Mouse (Mus musculus) embryonic facial prominence, embryonic 12.5 days (tissue): ENCODE measurements around the gene Ppp2r2d. TPM values are rescaled to one million over a fixed set of nuclear protein-coding genes. Genes with fewer than 3 reads are reported as not detected.

Experiments used
- ATAC-seq: fragments of 200-750 bp; cut with Nextera tagmentation; 2 replicates; pipeline ENCODE4 v1.8.0; 2017; ENCODE audit not compliant: insufficient number of reproducible peaks, insufficient read depth, low FRiP score, low TSS enrichment
- H3K27ac ChIP-seq: fragments of 300-500 bp; sonication (generic); 2 replicates; pipeline ENCODE4 v1.5.1; 2016; ENCODE audit warnings: mild to moderate bottlenecking
- H3K27me3 ChIP-seq: fragments of 300-500 bp; sonication (generic); 2 replicates; pipeline ENCODE4 v1.6.1; 2016; ENCODE audit warnings: mild to moderate bottlenecking, moderate library complexity
- H3K36me3 ChIP-seq: fragments of 300-500 bp; sonication (generic); 2 replicates; pipeline ENCODE4 v1.6.1; 2016; ENCODE audit warnings: mild to moderate bottlenecking
- H3K4me1 ChIP-seq: fragments of 300-500 bp; sonication (generic); 2 replicates; pipeline ENCODE4 v1.6.1; 2016
- H3K4me2 ChIP-seq: fragments of 300-500 bp; sonication (generic); replicated peaks from 2 replicates; pipeline ENCODE4 v1.6.1; 2016; ENCODE audit warnings: mild to moderate bottlenecking, moderate library complexity
- H3K4me3 ChIP-seq: fragments of 300-500 bp; sonication (generic); 2 replicates; pipeline ENCODE4 v1.5.1; 2016; ENCODE audit warnings: mild to moderate bottlenecking
- H3K9ac ChIP-seq: fragments of 300-500 bp; sonication (generic); 2 replicates; pipeline ENCODE4 v1.6.1; 2016; ENCODE audit warnings: mild to moderate bottlenecking, moderate library complexity
- H3K9me3 ChIP-seq: fragments of 300-500 bp; sonication (generic); 2 replicates; pipeline ENCODE4 v1.6.1; 2016; ENCODE audit warnings: mild to moderate bottlenecking, moderate library complexity
- WGBS: fragments of 180-500 bp; shearing (Covaris S2); methylation state at CpG from one replicate; pipeline ENCODE4 v1.1.7; 2016; 5-methylcytosine and 5-hydroxymethylcytosine counted together
- polyA plus RNA-seq: library from polyadenylated mRNA; unstranded; fragments of >200 nt; fragmentation: Nextera tagmentation; extraction: Ambion mirVana; gene quantifications from 2 replicates; pipeline ENCODE4 v1.2.1, GENCODE M21; 2016

The Ppp2r2d gene
- polyA plus RNA-seq, 1 experiment from 2014 or later = 51.7 TPM

DNA sequence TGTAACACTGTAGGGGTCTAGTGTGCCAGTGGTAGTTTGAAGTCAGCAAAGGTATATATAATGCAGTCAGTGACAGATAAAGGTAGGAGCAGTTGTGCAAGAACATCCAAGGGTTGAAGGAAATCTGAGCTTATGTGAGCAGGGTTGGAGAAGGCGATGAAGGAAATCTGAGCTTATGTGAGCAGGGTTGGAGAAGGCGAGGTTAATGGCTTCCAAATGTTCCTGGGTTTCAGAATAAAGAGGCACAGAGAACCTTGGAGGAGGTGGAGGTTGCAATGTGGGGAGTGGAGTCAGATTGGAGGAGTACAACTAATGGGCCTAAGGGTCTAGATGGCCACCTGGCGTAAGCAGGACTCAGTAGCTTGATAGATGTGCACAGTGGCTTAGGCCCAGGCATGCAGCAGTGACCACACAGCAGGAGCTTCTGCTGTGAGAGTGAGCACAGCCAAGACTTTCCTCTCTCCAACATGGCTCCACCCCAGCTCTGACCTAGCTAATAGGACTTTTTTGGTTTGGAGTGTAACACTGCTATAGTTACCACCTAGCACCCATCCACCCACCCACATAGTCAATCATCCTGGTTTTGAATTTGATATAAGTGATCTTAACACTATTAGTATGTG lies 18.2 kb downstream of the Ppp2r2d start:
- Histone ChIP-seq H3K9me3 (no peaks in the 10 kb centered on the region), H3K4me3 (no peak overlapping the region), H3K27ac (peak overlapping the region; percentile 57), H3K36me3 (peaks cover 13% of the 10 kb centered on the region), H3K27me3 (no peaks in the 10 kb centered on the region), H3K4me1 (peaks cover 23% of the 10 kb centered on the region), H3K9ac (no peak overlapping the region), H3K4me2 (no peak overlapping the region)
- 35% methylated on average over 3 of the region's 3 CpGs for WGBS
- ATAC-seq = 0 out of 2 replicates have a peak, but pooled peaks have one; percentile 35

DNA sequence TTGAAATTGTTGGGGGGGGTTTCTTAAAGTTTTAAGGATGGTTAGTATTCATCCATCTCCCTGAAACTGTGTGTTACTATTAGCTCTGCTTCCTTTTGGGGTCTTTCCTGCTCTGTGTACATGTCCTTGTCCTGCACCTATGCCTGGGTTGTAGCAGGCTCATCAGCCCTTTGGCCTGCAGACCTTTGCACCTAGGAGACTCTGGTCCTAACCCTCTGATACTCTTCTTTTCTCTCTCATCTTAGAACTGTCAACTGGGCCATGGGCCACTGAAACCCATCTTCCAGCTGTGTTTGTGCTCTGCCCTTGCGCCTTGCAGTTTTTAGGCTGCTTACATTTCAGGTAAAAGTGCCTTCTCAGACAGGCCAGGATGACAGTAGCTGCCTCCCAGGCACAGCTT lies 18.9 kb downstream of the Ppp2r2d start:
- no peak for ATAC-seq
- no peak overlapping the region for H3K4me3 ChIP-seq

DNA sequence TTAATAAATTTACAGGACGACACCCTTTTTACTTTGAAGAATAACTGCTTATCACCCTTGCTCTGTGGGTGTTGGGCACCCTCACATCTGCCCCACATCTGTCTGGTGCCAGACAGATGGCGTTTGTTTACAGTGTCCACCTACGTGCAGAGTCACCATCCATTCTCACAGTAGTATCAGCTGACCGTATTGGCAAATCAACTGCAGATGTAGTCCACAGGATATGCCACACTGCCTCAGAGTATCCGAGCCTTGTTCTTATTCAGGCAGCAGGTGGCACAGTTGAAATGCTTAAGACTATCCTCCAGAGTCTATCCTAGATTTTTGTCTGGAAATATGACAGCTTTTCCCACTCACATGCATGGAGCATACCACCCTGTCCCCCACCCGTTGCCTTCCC lies 21.4 kb downstream of the Ppp2r2d start:
- ATAC-seq = no peak
- Histone ChIP-seq H3K9me3 (no peaks in the 10 kb centered on the region), H3K36me3 (peaks cover 31% of the 10 kb centered on the region), H3K27me3 (no peaks in the 10 kb centered on the region), H3K4me3 (no peak overlapping the region), H3K27ac (no peak overlapping the region), H3K4me1 (peaks cover 23% of the 10 kb centered on the region), H3K9ac (no peak overlapping the region), H3K4me2 (no peak overlapping the region)
- 45% methylated on average over 6 of the region's 6 CpGs for WGBS

More for the DNA sequence above, 18.9 kb downstream of the Ppp2r2d start:
- Histone ChIP-seq H3K27ac (no peak overlapping the region), H3K4me1 (peaks cover 23% of the 10 kb centered on the region), H3K27me3 (no peaks in the 10 kb centered on the region), H3K36me3 (peaks cover 18% of the 10 kb centered on the region), H3K9me3 (no peaks in the 10 kb centered on the region), H3K4me2 (no peak overlapping the region), H3K9ac (no peak overlapping the region)
- WGBS = 100% methylated on average over 1 of the region's 1 CpGs

DNA sequence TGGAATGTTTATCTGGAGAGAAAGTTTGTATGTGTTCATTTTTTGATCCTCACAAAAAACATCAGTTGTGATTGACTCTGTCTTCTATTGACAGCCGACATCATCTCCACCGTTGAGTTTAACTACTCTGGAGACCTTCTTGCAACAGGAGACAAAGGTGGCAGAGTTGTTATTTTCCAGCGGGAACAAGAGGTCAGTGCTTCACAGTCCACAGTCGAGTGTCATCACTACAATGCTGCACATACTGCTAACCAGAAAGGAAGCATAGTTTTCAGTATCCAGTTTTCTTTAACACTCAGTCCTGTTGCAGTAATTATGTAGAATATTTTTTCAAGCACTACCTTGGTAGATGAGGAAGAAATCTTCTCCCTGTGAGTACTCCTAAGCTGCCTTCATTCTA lies 22.4 kb downstream of the Ppp2r2d start:
- WGBS = 92% methylated on average over 4 of the region's 4 CpGs
- no peak for ATAC-seq
- Histone ChIP-seq H3K4me1 (peaks cover 18% of the 10 kb centered on the region), H3K4me3 (no peak overlapping the region), H3K27me3 (no peaks in the 10 kb centered on the region), H3K9me3 (no peaks in the 10 kb centered on the region), H3K27ac (no peak overlapping the region), H3K4me2 (no peak overlapping the region), H3K9ac (no peak overlapping the region), H3K36me3 (peaks cover 40% of the 10 kb centered on the region)

DNA sequence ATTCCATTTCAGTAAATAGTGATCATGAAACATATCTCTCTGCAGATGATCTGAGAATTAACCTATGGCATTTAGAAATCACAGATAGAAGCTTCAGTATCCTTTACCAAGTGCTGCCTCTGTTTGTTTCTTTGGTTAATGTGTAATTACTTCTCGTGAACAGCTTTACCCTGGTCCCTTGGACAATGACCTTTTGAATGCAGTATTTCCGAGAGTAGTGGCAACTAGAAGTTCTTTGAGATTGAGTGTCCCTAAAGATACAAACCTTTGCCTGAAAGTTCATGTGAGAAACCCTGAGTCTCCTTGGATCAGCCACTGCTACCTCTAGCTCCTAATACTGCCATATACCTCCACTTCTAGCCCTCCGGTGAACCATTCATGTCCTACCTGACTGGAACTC lies 27.1 kb downstream of the Ppp2r2d start:
- H3K4me3 ChIP-seq = no peak overlapping the region
- ATAC-seq = no peak
- H3K4me1 ChIP-seq = no peaks in the 10 kb centered on the region
- H3K27me3 ChIP-seq = no peaks in the 10 kb centered on the region
- no peak overlapping the region for H3K9ac ChIP-seq
- no peak overlapping the region for H3K27ac ChIP-seq
- H3K4me2 ChIP-seq = no peak overlapping the region
- H3K36me3 ChIP-seq = peaks cover 84% of the 10 kb centered on the region
- WGBS = 89% methylated on average over 3 of the region's 3 CpGs
- H3K9me3 ChIP-seq = no peaks in the 10 kb centered on the region

DNA sequence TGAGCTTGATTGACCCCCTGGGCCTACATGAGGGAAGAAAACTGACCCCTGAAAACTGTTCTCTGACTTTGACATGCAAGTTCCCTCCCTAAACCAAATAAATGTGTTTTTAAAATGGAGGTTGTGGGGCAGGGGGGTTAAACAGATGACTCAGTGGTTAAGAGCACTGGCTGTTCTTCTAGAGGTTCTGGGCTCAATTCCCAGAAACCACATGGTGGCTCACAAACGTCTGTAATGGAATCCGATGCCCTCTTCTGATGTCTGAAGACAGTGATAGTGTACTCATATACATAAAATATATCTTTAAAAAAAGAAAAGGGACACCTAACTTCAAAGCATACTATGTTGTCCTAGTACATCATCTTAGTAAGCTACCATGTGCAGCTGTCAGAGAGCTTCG lies 29.2 kb downstream of the Ppp2r2d start:
- H3K4me2 ChIP-seq = no peak overlapping the region
- H3K4me3 ChIP-seq = no peak overlapping the region
- H3K9ac ChIP-seq = no peak overlapping the region
- H3K27me3 ChIP-seq = no peaks in the 10 kb centered on the region
- H3K27ac ChIP-seq = no peak overlapping the region
- ATAC-seq = no peak
- H3K4me1 ChIP-seq = no peaks in the 10 kb centered on the region
- H3K36me3 ChIP-seq = peaks cover 93% of the 10 kb centered on the region
- no peaks in the 10 kb centered on the region for H3K9me3 ChIP-seq
- 75% methylated on average over 3 of the region's 3 CpGs for WGBS

DNA sequence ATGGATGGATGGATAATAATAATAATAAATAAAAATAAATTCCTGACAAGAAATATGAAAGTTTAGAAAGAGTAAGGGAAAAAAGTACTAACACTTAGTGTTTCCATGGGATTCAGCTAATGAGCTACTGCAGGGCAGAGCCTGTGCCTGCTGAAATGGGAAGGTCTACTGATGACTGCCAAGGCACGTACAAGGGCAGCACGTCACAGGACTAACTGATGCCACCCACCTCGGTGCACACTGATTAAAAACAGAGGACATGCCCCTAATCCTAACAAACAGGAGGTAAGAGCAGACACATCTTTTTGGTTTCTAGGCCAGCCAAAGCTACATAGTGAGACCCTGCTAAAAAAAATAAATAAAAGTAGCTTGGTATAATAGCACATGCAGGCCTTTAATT lies 37.8 kb downstream of the Ppp2r2d start:
- no peak for ATAC-seq
- Histone ChIP-seq H3K4me2 (no peak overlapping the region), H3K27ac (no peak overlapping the region), H3K9ac (no peak overlapping the region), H3K27me3 (no peaks in the 10 kb centered on the region), H3K9me3 (no peaks in the 10 kb centered on the region), H3K4me1 (no peaks in the 10 kb centered on the region), H3K36me3 (peaks cover 58% of the 10 kb centered on the region), H3K4me3 (no peak overlapping the region)
- WGBS = 86% methylated on average over 3 of the region's 3 CpGs

DNA sequence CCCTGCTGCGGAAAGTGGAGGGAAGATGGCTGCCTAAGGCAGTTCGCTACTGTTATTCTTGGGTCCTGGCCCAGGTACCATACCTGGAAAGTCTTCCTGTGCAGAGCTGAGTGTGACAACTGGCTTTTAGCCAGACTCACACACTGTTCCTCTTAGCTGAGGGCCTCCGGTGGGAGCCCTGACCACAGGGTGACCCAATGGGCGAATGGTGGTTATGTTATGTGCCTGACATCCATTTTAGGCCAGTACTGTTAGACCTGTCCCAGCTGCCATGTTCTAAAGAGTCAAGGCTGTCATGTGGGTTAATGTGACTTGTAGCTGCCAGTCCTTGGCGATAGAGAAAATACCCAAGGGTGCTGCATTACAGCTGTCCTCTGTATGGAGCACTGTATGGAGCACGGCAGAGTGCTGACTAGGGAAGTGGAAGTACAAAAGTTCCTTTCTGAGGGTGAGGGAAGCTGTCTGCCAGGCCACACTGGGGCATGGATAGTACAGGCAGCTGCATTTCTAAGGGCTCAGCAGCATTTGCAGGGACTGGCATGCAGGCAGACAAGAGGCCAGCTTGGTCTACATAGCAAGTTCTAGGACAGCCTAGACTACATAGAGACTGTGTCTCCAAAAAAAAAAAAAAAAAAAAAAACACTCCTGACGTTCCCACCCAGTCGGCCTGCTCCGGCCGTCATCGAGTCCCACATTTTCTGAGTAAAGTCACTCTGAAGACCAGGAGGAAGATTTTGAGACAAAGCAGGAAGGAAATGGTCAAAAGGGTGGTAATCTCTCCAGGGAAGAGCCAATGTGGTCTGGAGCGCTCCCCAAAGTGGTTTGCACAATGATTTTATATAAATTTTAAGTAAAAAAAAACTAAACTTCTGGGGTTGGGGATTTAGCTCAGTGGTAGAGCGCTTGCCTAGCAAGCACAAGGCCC lies 39.7 kb downstream of the Ppp2r2d start:
- Histone ChIP-seq H3K9me3 (no peaks in the 10 kb centered on the region), H3K36me3 (peaks cover 40% of the 10 kb centered on the region), H3K4me2 (no peak overlapping the region), H3K4me1 (no peaks in the 10 kb centered on the region), H3K27ac (no peak overlapping the region), H3K4me3 (no peak overlapping the region), H3K9ac (no peak overlapping the region), H3K27me3 (no peaks in the 10 kb centered on the region)
- ATAC-seq = no peak
- 88% methylated on average over 12 of the region's 13 CpGs for WGBS

DNA sequence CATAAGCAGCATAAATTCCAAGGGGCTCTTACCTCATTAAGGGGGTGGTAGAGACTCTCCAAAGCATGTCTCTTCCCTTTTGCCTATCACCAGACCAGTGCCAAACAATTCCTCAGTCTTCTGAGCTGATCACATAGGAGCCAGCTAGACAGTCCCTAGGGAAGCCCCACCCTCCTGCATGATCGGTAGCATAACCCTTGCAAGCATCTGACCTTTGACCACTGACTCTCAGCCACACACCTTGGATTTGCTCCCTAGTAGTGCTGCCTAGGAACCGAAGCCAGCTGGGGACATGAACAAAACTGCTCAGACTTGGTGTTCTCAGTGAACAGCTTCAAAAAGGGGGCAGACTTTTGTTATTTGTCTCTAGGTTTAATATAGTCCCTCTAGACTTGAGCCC lies 52.2 kb downstream of the Ppp2r2d start:
- Histone ChIP-seq H3K4me2 (no peak overlapping the region), H3K36me3 (peaks cover 31% of the 10 kb centered on the region), H3K27ac (no peak overlapping the region), H3K4me3 (no peak overlapping the region), H3K4me1 (no peaks in the 10 kb centered on the region), H3K9ac (no peak overlapping the region), H3K27me3 (no peaks in the 10 kb centered on the region), H3K9me3 (no peaks in the 10 kb centered on the region)
- no peak for ATAC-seq
- 57% methylated on average over 2 of the region's 2 CpGs for WGBS

DNA sequence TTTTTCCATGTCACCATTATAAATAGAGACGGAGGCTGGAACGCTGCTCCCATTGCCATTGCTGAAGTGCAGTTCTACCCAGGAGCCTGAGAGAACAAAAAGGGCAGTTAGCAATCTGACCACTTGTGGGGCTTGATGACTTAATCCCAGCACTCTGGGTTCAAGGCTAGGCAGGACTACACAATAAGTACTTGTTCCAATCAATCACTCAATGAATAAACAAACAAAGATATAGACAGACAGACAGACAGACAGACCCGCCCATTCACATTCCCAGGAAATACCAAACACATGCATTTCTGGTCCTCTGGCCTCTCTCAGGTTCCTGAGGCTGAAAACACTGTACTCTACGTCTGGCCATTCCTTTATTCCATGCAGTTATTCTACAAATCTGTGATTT lies 52.9 kb downstream of the Ppp2r2d start:
- no peaks in the 10 kb centered on the region for H3K27me3 ChIP-seq
- H3K9me3 ChIP-seq = no peaks in the 10 kb centered on the region
- H3K27ac ChIP-seq = no peak overlapping the region
- H3K4me3 ChIP-seq = no peak overlapping the region
- peaks cover 27% of the 10 kb centered on the region for H3K36me3 ChIP-seq
- H3K4me2 ChIP-seq = no peak overlapping the region
- no peak overlapping the region for H3K9ac ChIP-seq
- no peak for ATAC-seq
- WGBS = 80% methylated on average over 4 of the region's 4 CpGs
- H3K4me1 ChIP-seq = no peaks in the 10 kb centered on the region

DNA sequence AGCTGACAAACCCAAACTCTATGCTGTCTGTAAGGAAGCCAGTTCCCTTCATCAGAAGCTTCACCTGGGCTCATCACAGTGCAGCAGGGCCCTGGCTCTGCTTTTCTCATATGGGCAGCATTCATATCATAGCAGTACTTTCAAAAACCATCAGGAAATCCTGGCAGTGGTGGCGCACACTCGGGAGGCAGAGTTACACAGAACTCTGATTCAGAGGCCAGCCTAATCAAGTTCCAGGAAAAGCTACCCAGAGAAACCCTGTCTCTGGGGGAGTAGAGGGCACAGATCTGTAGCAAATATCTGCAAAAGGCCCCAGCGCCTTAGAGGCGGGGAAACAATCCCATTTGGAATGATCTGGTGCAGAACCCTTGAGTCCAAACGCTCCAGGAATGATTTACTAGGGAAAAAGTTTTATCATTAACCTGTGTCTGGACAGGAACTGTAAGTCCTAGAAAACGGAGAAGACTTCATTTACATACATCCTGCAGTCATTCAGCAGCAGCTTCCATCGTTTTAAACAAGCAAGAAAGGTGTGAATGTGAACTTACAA lies 58.1 kb downstream of the Ppp2r2d start:
- Histone ChIP-seq H3K4me3 (no peak overlapping the region), H3K36me3 (no peaks in the 10 kb centered on the region), H3K4me1 (peaks cover 22% of the 10 kb centered on the region), H3K27ac (no peak overlapping the region), H3K4me2 (no peak overlapping the region), H3K27me3 (no peaks in the 10 kb centered on the region), H3K9ac (no peak overlapping the region), H3K9me3 (no peaks in the 10 kb centered on the region)
- 72% methylated on average over 7 of the region's 7 CpGs for WGBS
- ATAC-seq = no peak

DNA sequence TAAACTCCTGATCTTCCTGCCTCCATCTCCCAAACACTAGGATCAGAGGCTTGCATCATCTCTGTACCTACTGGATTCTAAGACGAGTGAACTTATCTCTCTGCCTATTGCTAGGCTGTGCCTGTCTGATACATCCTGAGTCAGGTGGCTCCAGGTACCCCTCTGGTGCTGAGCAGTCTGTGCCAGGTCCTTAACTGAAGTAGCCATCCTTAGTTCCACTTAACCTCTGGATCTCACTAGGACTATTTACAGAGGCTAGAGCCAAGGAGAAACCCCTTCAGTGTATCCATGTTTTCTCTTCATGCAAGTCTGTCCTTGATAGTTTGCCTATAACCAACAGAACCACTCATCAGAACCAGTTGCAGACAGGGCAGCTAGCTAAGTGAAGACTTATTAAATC lies 60.6 kb downstream of the Ppp2r2d start:
- Histone ChIP-seq H3K36me3 (no peaks in the 10 kb centered on the region), H3K9me3 (no peaks in the 10 kb centered on the region), H3K9ac (no peak overlapping the region), H3K4me2 (peak overlapping the region; percentile 69), H3K4me3 (no peak overlapping the region), H3K27ac (no peak overlapping the region), H3K4me1 (peaks cover 26% of the 10 kb centered on the region), H3K27me3 (no peaks in the 10 kb centered on the region)
- ATAC-seq = no peak
- WGBS = 86% methylated on average over 1 of the region's 1 CpGs
